Mouse (Mus musculus) MEL (cell line): ENCODE measurements around the gene Atpif1.

Source experiments
- ELF1 ChIP-seq: IDR thresholded peaks from 2 replicates; pipeline ENCODE4 v1.6.1; 2014; ENCODE audit warnings: low read depth, mild to moderate bottlenecking, inconsistent platforms, low read length, improper control_type of control experiment, moderate library complexity
- GABPA ChIP-seq: IDR thresholded peaks from 2 replicates; pipeline ENCODE4 v1.6.1; 2012; ENCODE audit warnings: low read depth, mild to moderate bottlenecking, inconsistent platforms, low read length, improper control_type of control experiment, moderate library complexity
- GATA1 ChIP-seq: IDR thresholded peaks from 2 replicates; pipeline ENCODE4 v1.6.1; 2011; ENCODE audit warnings: low read depth, low read length, improper control_type of control experiment
- HCFC1 ChIP-seq: IDR thresholded peaks from 2 replicates; pipeline ENCODE4 v1.6.1; 2012; ENCODE audit warnings: low read depth, mild to moderate bottlenecking, inconsistent platforms, low read length, improper control_type of control experiment, moderate library complexity
- POLR2A ChIP-seq, 2 experiments: IDR thresholded peaks; 2 replicates each; pipeline ENCODE4 v1.6.1; 2011 to 2012; ENCODE audit warnings: low read length in 2 of 2, mild to moderate bottlenecking in 2 of 2, control low read depth in 1 of 2, improper control_type of control experiment in 1 of 2, low read depth in 1 of 2, moderate library complexity in 1 of 2; ENCODE audit not compliant: control insufficient read depth in 1 of 2, insufficient read depth in 1 of 2, poor library complexity in 1 of 2

DNA sequence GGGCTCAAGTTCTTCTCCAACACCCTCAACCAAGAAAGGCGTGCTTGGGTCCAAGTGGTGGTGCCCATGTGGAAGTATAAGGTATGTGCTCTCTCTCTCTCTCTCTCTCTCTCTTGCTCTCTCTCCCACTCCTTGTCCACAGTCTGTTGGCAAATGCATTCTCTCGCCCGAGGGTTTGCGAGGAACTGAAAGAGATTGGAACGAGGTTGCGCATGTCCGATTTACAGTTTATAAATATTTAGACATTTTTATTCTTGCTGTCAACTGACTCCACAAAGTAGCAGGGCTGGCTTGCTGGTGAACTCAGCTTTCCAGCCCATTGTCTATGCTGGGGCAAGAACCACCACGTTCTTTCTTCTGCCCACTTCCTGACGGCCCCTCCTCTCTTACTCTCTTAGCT, 37.7 kb upstream of the Atpif1 start:
- TF ChIP-seq ELF1 (no peak), HCFC1 (no peak), POLR2A (IDR thresholded peaks at IDR 0.05; ENCODE audit: control insufficient read depth in 1 of 2, insufficient read depth in 1 of 2, low read depth in 1 of 2, low read length in 2 of 2, poor library complexity in 1 of 2) (no peak), GABPA (no peak), GATA1 (no peak)
